In genomic region chr8:87270525-87271187, GRCm38 (mm10) we compare ENCODE assay signal across 23 mouse cellular contexts.
DNase-seq lines count a peak whose midpoint lies in the region; ATAC-seq lines count a peak whose summit lies in the region.
"Had no signal": no experiment of that assay in that cellular context is flagged by ENCODE, and none has a peak within 500 bp of the region (broad histone marks: within the 10 kb centered on the region; RNA-seq: fewer than 3 reads in every experiment).

No protein-coding gene starts in this region.

- DNase-seq in hindbrain, embryonic 11.5 days (ENCODE audit: low spot score), result no peak
- DNase-seq in neural tube, embryonic 10.5 days (ENCODE audit: extremely low spot score, low spot score), result no peak
- no peak for DNase-seq in kidney, postnatal 36 days
- no peak for DNase-seq in left cerebral cortex, adult 8-10 months (ENCODE audit: low spot score in 2 of 2)
- DNase-seq: adrenal gland, postnatal 10 days; adrenal gland, postnatal 36 days; cerebellum, adult 11 months; cerebellum, adult 2 months; cerebellum, adult 9-11 months; cerebellum, postnatal 25 days; forebrain, postnatal 0 days; gastrocnemius, adult 2 months; gastrocnemius, postnatal 14 days; heart, adult 11 months had no signal

- no peaks in the 10 kb centered on the region for H3K36me3 ChIP-seq in hindbrain, embryonic 12.5 days
- no peaks in the 10 kb centered on the region for H3K36me3 ChIP-seq in hindbrain, embryonic 11.5 days (ENCODE audit: control insufficient read depth, insufficient read depth, low read length)
- H3K36me3 ChIP-seq in neural tube, embryonic 12.5 days, result no peaks in the 10 kb centered on the region
- no peaks in the 10 kb centered on the region for H3K36me3 ChIP-seq in neural tube, embryonic 14.5 days (ENCODE audit: control insufficient read depth, insufficient read depth, low read length)
- H3K36me3 ChIP-seq: embryonic facial prominence, embryonic 12.5 days; embryonic facial prominence, embryonic 15.5 days had no signal

- H3K9ac ChIP-seq in hindbrain, embryonic 12.5 days, result no peak overlapping the region
- no peak overlapping the region for H3K9ac ChIP-seq in hindbrain, embryonic 11.5 days (ENCODE audit: low read depth, low read length)
- H3K9ac ChIP-seq in neural tube, embryonic 12.5 days, result no peak overlapping the region
- no peak overlapping the region for H3K9ac ChIP-seq in neural tube, embryonic 14.5 days (replicated peaks; ENCODE audit: low read depth, low read length)
- H3K9ac ChIP-seq: embryonic facial prominence, embryonic 12.5 days; embryonic facial prominence, embryonic 15.5 days; forebrain, postnatal 0 days had no signal

- H3K4me1 ChIP-seq in hindbrain, embryonic 12.5 days, result 0 out of 2 replicates have a peak, but pooled peaks cover 3% of the 10 kb centered on the region
- H3K4me1 ChIP-seq in hindbrain, embryonic 11.5 days (replicated peaks; ENCODE audit: control insufficient read depth, insufficient read depth, low read length), result no peaks in the 10 kb centered on the region
- H3K4me1 ChIP-seq in neural tube, embryonic 12.5 days, result peaks cover 3% of the 10 kb centered on the region; the same call in 1 of the 2 replicates
- 0 out of 2 replicates have a peak, but pooled peaks cover 6% of the 10 kb centered on the region for H3K4me1 ChIP-seq in neural tube, embryonic 14.5 days (ENCODE audit: control insufficient read depth, insufficient read depth, low read length)
- H3K4me1 ChIP-seq: embryonic facial prominence, embryonic 12.5 days; embryonic facial prominence, embryonic 15.5 days had no signal

- H3K4me2 ChIP-seq in hindbrain, embryonic 12.5 days (replicated peaks), result no peak overlapping the region
- H3K4me2 ChIP-seq in hindbrain, embryonic 11.5 days (replicated peaks; ENCODE audit: low read depth, low read length), result no peak overlapping the region
- no peak overlapping the region for H3K4me2 ChIP-seq in neural tube, embryonic 12.5 days (replicated peaks)
- H3K4me2 ChIP-seq in neural tube, embryonic 14.5 days (ENCODE audit: low read depth, low read length), result no peak overlapping the region
- H3K4me2 ChIP-seq: embryonic facial prominence, embryonic 12.5 days; embryonic facial prominence, embryonic 15.5 days; heart, embryonic 11.5 days had no signal

- ATAC-seq in hindbrain, embryonic 12.5 days (ENCODE audit: low FRiP score), result peak; percentile 80
- ATAC-seq in hindbrain, embryonic 11.5 days (ENCODE audit: low FRiP score), result no peak
- peak; percentile 80 for ATAC-seq in neural tube, embryonic 12.5 days (ENCODE audit: low FRiP score, low read depth)
- peak; percentile 83 for ATAC-seq in neural tube, embryonic 14.5 days (ENCODE audit: low read depth)
- ATAC-seq: activated CD4-positive, CD25-positive, alpha-beta regulatory T cell, adult 4 months; forebrain, embryonic 14.5 days; forebrain, postnatal 0 days; inflammation-experienced regulatory T-cells, adult 6 months had no signal

- H3K27ac ChIP-seq in hindbrain, embryonic 12.5 days, result peak overlapping the region; percentile 48
- no peak overlapping the region for H3K27ac ChIP-seq in hindbrain, embryonic 11.5 days (ENCODE audit: low read depth, low read length)
- no peak overlapping the region for H3K27ac ChIP-seq in neural tube, embryonic 12.5 days
- H3K27ac ChIP-seq in neural tube, embryonic 14.5 days (ENCODE audit: low read depth, low read length), result no peak overlapping the region
- H3K27ac ChIP-seq: embryonic facial prominence, embryonic 12.5 days; embryonic facial prominence, embryonic 15.5 days; gastrocnemius, adult 2 months had no signal

- WGBS in hindbrain, embryonic 12.5 days, result 71% methylated on average over 3 of the region's 3 CpGs
- 79% methylated on average over 3 of the region's 3 CpGs for WGBS in hindbrain, embryonic 11.5 days
- 61% methylated on average over 3 of the region's 3 CpGs for WGBS in neural tube, embryonic 12.5 days
- WGBS in neural tube, embryonic 14.5 days, result 52% methylated on average over 3 of the region's 3 CpGs

- H3K27me3 ChIP-seq in hindbrain, embryonic 12.5 days, result no peaks in the 10 kb centered on the region
- H3K27me3 ChIP-seq in hindbrain, embryonic 11.5 days (ENCODE audit: control insufficient read depth, insufficient read depth, low read length), result no peaks in the 10 kb centered on the region
- H3K27me3 ChIP-seq in neural tube, embryonic 12.5 days (replicated peaks), result no peaks in the 10 kb centered on the region
- H3K27me3 ChIP-seq in neural tube, embryonic 14.5 days (ENCODE audit: control insufficient read depth, insufficient read depth, low read length), result no peaks in the 10 kb centered on the region
- H3K27me3 ChIP-seq: embryonic facial prominence, embryonic 12.5 days; embryonic facial prominence, embryonic 15.5 days had no signal

- no peaks in the 10 kb centered on the region for H3K9me3 ChIP-seq in hindbrain, embryonic 12.5 days (replicated peaks)
- no peaks in the 10 kb centered on the region for H3K9me3 ChIP-seq in hindbrain, embryonic 11.5 days (ENCODE audit: control insufficient read depth, low read length)
- H3K9me3 ChIP-seq in neural tube, embryonic 12.5 days, result no peaks in the 10 kb centered on the region
- H3K9me3 ChIP-seq in neural tube, embryonic 14.5 days (ENCODE audit: control insufficient read depth, low read length), result no peaks in the 10 kb centered on the region
- H3K9me3 ChIP-seq: embryonic facial prominence, embryonic 12.5 days; embryonic facial prominence, embryonic 15.5 days had no signal

- no peak overlapping the region for H3K4me3 ChIP-seq in hindbrain, embryonic 12.5 days
- no peak overlapping the region for H3K4me3 ChIP-seq in hindbrain, embryonic 11.5 days (ENCODE audit: low read depth, low read length)
- H3K4me3 ChIP-seq in neural tube, embryonic 12.5 days, result no peak overlapping the region
- H3K4me3 ChIP-seq in neural tube, embryonic 14.5 days (ENCODE audit: low read depth, low read length), result no peak overlapping the region
- H3K4me3 ChIP-seq: embryonic facial prominence, embryonic 12.5 days; embryonic facial prominence, embryonic 15.5 days; gastrocnemius, adult 2 months had no signal
